Mouse (Mus musculus) MEL (cell line): ENCODE data around the gene Lrsam1. TPM values are rescaled to one million over a fixed set of nuclear protein-coding genes. Genes with fewer than 3 reads are reported as not detected.

Source experiments
- DNase-seq: peaks from one replicate; pipeline ENCODE4 v3.0.0; 2011; ENCODE audit warnings: low read depth, low spot score
- H3K27ac ChIP-seq: 2 replicates; pipeline ENCODE4 v1.5.1; 2012; ENCODE audit warnings: low read depth, mild to moderate bottlenecking, control low read depth, low read length, moderate library complexity; ENCODE audit not compliant: control insufficient read depth
- H3K27me3 ChIP-seq, 2 experiments: fragments of 150-350 bp in 1 of 2; sonication (generic) in 1 of 2; 2 replicates each; pipeline ENCODE4 v1.6.1; 2012; ENCODE audit warnings: low read length in 2 of 2, mild to moderate bottlenecking in 2 of 2, improper control_type of control experiment in 1 of 2, moderate library complexity in 1 of 2; ENCODE audit not compliant: insufficient read depth in 2 of 2, control insufficient read depth in 1 of 2
- H3K36me3 ChIP-seq, 2 experiments: 2 replicates each; pipeline ENCODE4 v1.6.1; 2012 to 2014; ENCODE audit warnings: low read length in 2 of 2, improper control_type of control experiment in 1 of 2, inconsistent platforms in 1 of 2, mild to moderate bottlenecking in 1 of 2; ENCODE audit not compliant: insufficient read depth in 2 of 2, control insufficient read depth in 1 of 2
- H3K4me1 ChIP-seq, 2 experiments: fragments of 150-350 bp in 1 of 2; sonication (generic) in 1 of 2; 2 replicates each; pipeline ENCODE4 v1.6.1; 2012; ENCODE audit warnings: low read length in 2 of 2, improper control_type of control experiment in 1 of 2, mild to moderate bottlenecking in 1 of 2; ENCODE audit not compliant: insufficient read depth in 2 of 2, control insufficient read depth in 1 of 2
- H3K4me3 ChIP-seq, 2 experiments: fragments of 150-350 bp in 1 of 2; sonication (generic) in 1 of 2; 2 replicates each; pipeline ENCODE4 v1.5.1; 2012; ENCODE audit warnings: low read depth in 2 of 2, low read length in 2 of 2, mild to moderate bottlenecking in 2 of 2, moderate library complexity in 2 of 2, control low read depth in 1 of 2, improper control_type of control experiment in 1 of 2; ENCODE audit not compliant: control insufficient read depth in 1 of 2, insufficient read depth in 1 of 2
- H3K79me2 ChIP-seq: 2 replicates; pipeline ENCODE4 v1.6.1; 2012; ENCODE audit warnings: mild to moderate bottlenecking, low read length, moderate library complexity; ENCODE audit not compliant: control insufficient read depth, poor library complexity, insufficient read depth
- H3K9ac ChIP-seq: 2 replicates; pipeline ENCODE4 v1.6.1; 2012; ENCODE audit warnings: low read depth, mild to moderate bottlenecking, control low read depth, low read length, moderate library complexity; ENCODE audit not compliant: control insufficient read depth, poor library complexity, severe bottlenecking
- H3K9me3 ChIP-seq: fragments of 150-350 bp; sonication (generic); replicated peaks from 2 replicates; pipeline ENCODE4 v1.6.1; 2012; ENCODE audit warnings: mild to moderate bottlenecking, low read length, improper control_type of control experiment, moderate library complexity; ENCODE audit not compliant: insufficient read depth
- CHD1 ChIP-seq: IDR thresholded peaks from 2 replicates; pipeline ENCODE4 v1.6.1; 2012; ENCODE audit warnings: low read depth, mild to moderate bottlenecking, inconsistent platforms, low read length, improper control_type of control experiment
- CHD2 ChIP-seq: IDR thresholded peaks from 2 replicates; pipeline ENCODE4 v1.6.1; 2011; ENCODE audit warnings: low read length, improper control_type of control experiment
- CTCF ChIP-seq, 3 experiments: IDR thresholded peaks in 2 of 3; conservative IDR thresholded peaks in 1 of 3; 2 replicates each; pipeline ENCODE4 v1.5.1; 2011 to 2012; ENCODE audit warnings: low read length in 3 of 3, low read depth in 2 of 3, mild to moderate bottlenecking in 2 of 3, improper control_type of control experiment in 1 of 3, inconsistent platforms in 1 of 3, mixed read lengths in 1 of 3, moderate library complexity in 1 of 3; ENCODE audit not compliant: control insufficient read depth in 1 of 3, insufficient read depth in 1 of 3, poor library complexity in 1 of 3, severe bottlenecking in 1 of 3
- E2F4 ChIP-seq: IDR thresholded peaks from 2 replicates; pipeline ENCODE4 v1.6.1; 2011; ENCODE audit warnings: low read depth, low read length, improper control_type of control experiment, borderline replicate concordance
- ELF1 ChIP-seq: IDR thresholded peaks from 2 replicates; pipeline ENCODE4 v1.6.1; 2014; ENCODE audit warnings: low read depth, mild to moderate bottlenecking, inconsistent platforms, low read length, improper control_type of control experiment, moderate library complexity
- GABPA ChIP-seq: IDR thresholded peaks from 2 replicates; pipeline ENCODE4 v1.6.1; 2012; ENCODE audit warnings: low read depth, mild to moderate bottlenecking, inconsistent platforms, low read length, improper control_type of control experiment, moderate library complexity
- GATA1 ChIP-seq: IDR thresholded peaks from 2 replicates; pipeline ENCODE4 v1.6.1; 2011; ENCODE audit warnings: low read depth, low read length, improper control_type of control experiment
- HCFC1 ChIP-seq: IDR thresholded peaks from 2 replicates; pipeline ENCODE4 v1.6.1; 2012; ENCODE audit warnings: low read depth, mild to moderate bottlenecking, inconsistent platforms, low read length, improper control_type of control experiment, moderate library complexity
- JUND ChIP-seq: IDR thresholded peaks from 2 replicates; pipeline ENCODE4 v1.6.1; 2011; ENCODE audit warnings: low read depth, mild to moderate bottlenecking, improper control_type of control experiment, low read length
- KAT2A ChIP-seq: conservative IDR thresholded peaks from 2 replicates; pipeline ENCODE4 v1.6.1; 2012; ENCODE audit warnings: low read depth, low read length, improper control_type of control experiment, inconsistent platforms
- MAX ChIP-seq: IDR thresholded peaks from 2 replicates; pipeline ENCODE4 v1.6.1; 2011; ENCODE audit warnings: low read length, improper control_type of control experiment
- MAZ ChIP-seq: IDR thresholded peaks from 2 replicates; pipeline ENCODE4 v1.6.1; 2012; ENCODE audit warnings: low read depth, mild to moderate bottlenecking, inconsistent platforms, low read length, improper control_type of control experiment
- MEF2A ChIP-seq: IDR thresholded peaks from 2 replicates; pipeline ENCODE4 v1.6.1; 2014; ENCODE audit warnings: low read depth, mild to moderate bottlenecking, inconsistent platforms, low read length, improper control_type of control experiment; ENCODE audit not compliant: poor library complexity, insufficient replicate concordance, severe bottlenecking; ENCODE audit errors: extremely low read depth
- MYC ChIP-seq: IDR thresholded peaks from 2 replicates; pipeline ENCODE4 v1.6.1; 2011; ENCODE audit warnings: low read depth, mild to moderate bottlenecking, low read length, improper control_type of control experiment, moderate library complexity
- POLR2AphosphoS5 ChIP-seq: IDR thresholded peaks from 2 replicates; pipeline ENCODE4 v1.6.1; 2012; ENCODE audit warnings: low read depth, borderline replicate concordance, mild to moderate bottlenecking, inconsistent platforms, low read length, moderate library complexity, mixed read lengths
- RAD21 ChIP-seq: IDR thresholded peaks from 2 replicates; pipeline ENCODE4 v1.6.1; 2011; ENCODE audit warnings: mild to moderate bottlenecking, low read depth, low read length, improper control_type of control experiment
- SMC3 ChIP-seq: IDR thresholded peaks from 2 replicates; pipeline ENCODE4 v1.6.1; 2011; ENCODE audit warnings: low read depth, low read length, improper control_type of control experiment
- TBP ChIP-seq: IDR thresholded peaks from 2 replicates; pipeline ENCODE4 v1.8.0; 2011; ENCODE audit warnings: low read depth, low read length, improper control_type of control experiment
- UBTF ChIP-seq: IDR thresholded peaks from 2 replicates; pipeline ENCODE4 v1.6.1; 2012; ENCODE audit warnings: low read depth, mild to moderate bottlenecking, inconsistent platforms, low read length, improper control_type of control experiment, moderate library complexity, borderline replicate concordance; ENCODE audit not compliant: insufficient read depth
- USF1 ChIP-seq: IDR thresholded peaks from 2 replicates; pipeline ENCODE4 v1.6.1; 2014; ENCODE audit warnings: low read depth, mild to moderate bottlenecking, inconsistent platforms, low read length, improper control_type of control experiment, moderate library complexity
- USF2 ChIP-seq, 2 experiments: IDR thresholded peaks; 2 replicates each; pipeline ENCODE4 v1.6.1; 2011 to 2012; ENCODE audit warnings: improper control_type of control experiment in 2 of 2, low read length in 2 of 2, borderline replicate concordance in 1 of 2, inconsistent platforms in 1 of 2, low read depth in 1 of 2, mild to moderate bottlenecking in 1 of 2; ENCODE audit not compliant: insufficient read depth in 1 of 2
- ZC3H11A ChIP-seq: IDR thresholded peaks from 2 replicates; pipeline ENCODE4 v1.6.1; 2012; ENCODE audit warnings: low read depth, mild to moderate bottlenecking, inconsistent platforms, low read length, improper control_type of control experiment
- ZMIZ1 ChIP-seq: IDR thresholded peaks from 2 replicates; pipeline ENCODE4 v1.6.1; 2012; ENCODE audit warnings: low read depth, mild to moderate bottlenecking, inconsistent platforms, low read length, improper control_type of control experiment, moderate library complexity
- polyA plus RNA-seq, 2 experiments: library from polyadenylated mRNA; stranded (reverse) in 1 of 2; unstranded in 1 of 2; fragments of >175 nt in 1 of 2; fragments of >200 nt in 1 of 2; gene quantifications; 2 replicates each; pipeline versions ENCODE4 v1.2.1 to v1.2.4; 2012; ENCODE audit warnings: low replicate concordance in 2 of 2, low read depth in 1 of 2; ENCODE audit not compliant: insufficient read length in 2 of 2, insufficient read depth in 1 of 2, missing spikeins in 1 of 2
- total RNA-seq: library from RNA; depleted of rRNA; stranded (reverse); fragments of 300-350 nt; gene quantifications from 2 replicates; pipeline ENCODE4 v1.2.3, GENCODE M21; 2012

Gene Lrsam1
- total and polyA plus RNA-seq, 3 experiments, result 14.2 to 17.9 TPM; not detected in 1

GRCm38 (mm10) chr2:32926330-32927075, 34.9 kb downstream of the Lrsam1 start:
- no peak overlapping the region for H3K27ac ChIP-seq
- H3K4me3 ChIP-seq, result no peak overlapping the region
- H3K9me3 ChIP-seq, result no peaks in the 10 kb centered on the region
- H3K9ac ChIP-seq, result no peak overlapping the region
- no peaks in the 10 kb centered on the region for H3K4me1 ChIP-seq
- TF ChIP-seq ELF1, result no peak
- TF ChIP-seq CHD2, result no peak
- no peak for TF ChIP-seq MAZ
- no peak for TF ChIP-seq ZC3H11A
- no peak for TF ChIP-seq JUND
- no peaks in the 10 kb centered on the region for H3K79me2 ChIP-seq
- no peak for DNase-seq
- H3K27me3 ChIP-seq, result no peaks in the 10 kb centered on the region
- H3K36me3 ChIP-seq, result no peaks in the 10 kb centered on the region

DNA sequence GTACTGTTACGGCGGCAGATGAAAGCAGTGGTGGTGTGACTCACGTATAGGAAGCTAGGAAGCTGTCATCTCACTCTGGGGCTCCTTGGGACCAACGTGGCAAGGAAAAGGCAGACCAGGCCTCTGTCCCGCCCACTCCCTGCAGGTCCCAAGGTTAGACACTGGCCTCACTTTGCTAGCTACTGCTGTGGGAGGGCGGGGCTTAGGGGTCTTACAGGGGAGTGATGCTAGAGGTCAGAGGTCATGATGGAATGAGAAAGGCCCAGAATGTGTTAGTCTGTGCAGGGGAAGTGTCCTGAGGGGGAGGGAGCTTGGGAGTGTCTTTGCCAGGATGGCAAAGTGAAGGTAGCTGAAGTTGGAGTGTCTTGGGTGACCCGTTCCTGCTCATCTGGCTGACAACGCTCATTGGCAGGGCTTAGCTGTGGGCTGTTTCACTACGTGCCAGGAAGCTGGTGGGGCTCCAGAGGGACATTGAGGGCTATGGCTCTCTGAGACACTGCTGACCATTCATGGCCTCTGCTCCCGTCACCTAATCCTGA, 37.0 kb downstream of the Lrsam1 start:
- Histone ChIP-seq H3K4me1 (no peaks in the 10 kb centered on the region), H3K27ac (no peak overlapping the region), H3K9me3 (no peaks in the 10 kb centered on the region), H3K36me3 (no peaks in the 10 kb centered on the region), H3K79me2 (no peaks in the 10 kb centered on the region), H3K9ac (no peak overlapping the region), H3K4me3 (no peak overlapping the region), H3K27me3 (no peaks in the 10 kb centered on the region)
- TF ChIP-seq SMC3 (no peak), E2F4 (no peak), KAT2A (no peak), MYC (no peak), MAX (no peak), POLR2AphosphoS5 (no peak), USF1 (no peak), HCFC1 (no peak), CHD2 (no peak), USF2 (IDR thresholded peaks at IDR 0.05; ENCODE audit: borderline replicate concordance in 1 of 2, insufficient read depth in 1 of 2, low read depth in 1 of 2, low read length in 2 of 2) (no peak), RAD21 (no peak), CHD1 (no peak), MEF2A (no peak), ZMIZ1 (no peak), TBP (no peak), GATA1 (no peak), UBTF (no peak), CTCF (IDR thresholded peaks at IDR 0.05 in 2 of 3, conservative IDR thresholded peaks at IDR 0.05 in 1 of 3; ENCODE audit: control insufficient read depth in 1 of 3, insufficient read depth in 1 of 3, low read depth in 2 of 3, low read length in 3 of 3, poor library complexity in 1 of 3, severe bottlenecking in 1 of 3) (no peak), GABPA (no peak)
- no peak for DNase-seq
